Mouse (Mus musculus) kidney, adult 2 months (tissue): Measurements from ENCODE around the gene Zcchc2.

Experiments
- CTCF ChIP-seq: fragments of 200-500 bp; conservative IDR thresholded peaks from 2 replicates; pipeline ENCODE4 v1.5.1; 2011; ENCODE audit warnings: low read depth, mild to moderate bottlenecking, control low read depth, low read length, moderate library complexity, mixed read lengths; ENCODE audit not compliant: insufficient read depth, insufficient read length
- POLR2A ChIP-seq: fragments of 200-500 bp; IDR thresholded peaks from one replicate; pipeline ENCODE4 v1.6.1; 2011; ENCODE audit warnings: low read depth, low read length, control low read depth

- TF ChIP-seq CTCF = no peak
- TF ChIP-seq POLR2A = no peak
These were observed 5.8 kb downstream of the Zcchc2 start for GRCm38 (mm10) chr1:105995966-105996365.
